Mouse (Mus musculus) liver, embryonic 11.5 days (tissue): ENCODE results near the gene Milr1. TPM values are rescaled to one million over a fixed set of nuclear protein-coding genes. Genes with fewer than 3 reads are reported as not detected.

Experiments used
- ATAC-seq: fragments of 200-750 bp; cut with Nextera tagmentation; replicated peaks from 2 replicates; pipeline ENCODE4 v1.8.0; 2017; ENCODE audit warnings: moderate number of reproducible peaks, mild to moderate bottlenecking, moderate TSS enrichment, moderate library complexity; ENCODE audit not compliant: low FRiP score
- DNase-seq: peaks from one replicate; pipeline ENCODE4 v3.0.0-alpha.2; 2017; ENCODE audit warnings: low spot score
- H3K27ac ChIP-seq: fragments of 300-500 bp; sonication (generic); 2 replicates; pipeline ENCODE4 v1.5.1; 2014; ENCODE audit warnings: mild to moderate bottlenecking, low read depth, low read length, control low read depth
- H3K27me3 ChIP-seq: fragments of 300-500 bp; sonication (generic); replicated peaks from 2 replicates; pipeline ENCODE4 v1.6.1; 2014; ENCODE audit warnings: low read length, mixed read lengths; ENCODE audit not compliant: control insufficient read depth, insufficient read depth
- H3K36me3 ChIP-seq: fragments of 300-500 bp; sonication (generic); 2 replicates; pipeline ENCODE4 v1.6.1; 2014; ENCODE audit warnings: mild to moderate bottlenecking, low read length, moderate library complexity, mixed read lengths; ENCODE audit not compliant: control insufficient read depth, insufficient read depth
- H3K4me1 ChIP-seq: fragments of 300-500 bp; sonication (generic); replicated peaks from 2 replicates; pipeline ENCODE4 v1.6.1; 2014; ENCODE audit warnings: low read length, mixed read lengths; ENCODE audit not compliant: control insufficient read depth, insufficient read depth
- H3K4me2 ChIP-seq: fragments of 300-500 bp; sonication (generic); 2 replicates; pipeline ENCODE4 v1.6.1; 2014; ENCODE audit warnings: mild to moderate bottlenecking, control low read depth, moderate library complexity
- H3K4me3 ChIP-seq: fragments of 300-500 bp; sonication (generic); 2 replicates; pipeline ENCODE4 v1.5.1; 2014; ENCODE audit warnings: low read depth, low read length, control low read depth
- H3K9ac ChIP-seq: fragments of 300-500 bp; sonication (generic); 2 replicates; pipeline ENCODE4 v1.6.1; 2014; ENCODE audit warnings: low read depth, low read length, control low read depth
- H3K9me3 ChIP-seq: fragments of 300-500 bp; sonication (generic); 2 replicates; pipeline ENCODE4 v1.6.1; 2016; ENCODE audit warnings: low read length, inconsistent platforms, mixed read lengths; ENCODE audit not compliant: control insufficient read depth
- WGBS: fragments of 180-500 bp; shearing (Covaris S2); extraction: QIAGEN DNeasy Blood & Tissue Kit; methylation state at CpG from one replicate; pipeline ENCODE4 v1.1.7; 2014; 5-methylcytosine and 5-hydroxymethylcytosine counted together
- polyA plus RNA-seq: library from polyadenylated mRNA; unstranded; fragments of >200 nt; fragmentation: Nextera tagmentation; extraction: Ambion mirVana; gene quantifications from 2 replicates; pipeline ENCODE4 v1.2.1, GENCODE M21; 2014

The Milr1 gene
- polyA plus RNA-seq, 1 experiment from 2014 or later: 2.4 TPM

DNA sequence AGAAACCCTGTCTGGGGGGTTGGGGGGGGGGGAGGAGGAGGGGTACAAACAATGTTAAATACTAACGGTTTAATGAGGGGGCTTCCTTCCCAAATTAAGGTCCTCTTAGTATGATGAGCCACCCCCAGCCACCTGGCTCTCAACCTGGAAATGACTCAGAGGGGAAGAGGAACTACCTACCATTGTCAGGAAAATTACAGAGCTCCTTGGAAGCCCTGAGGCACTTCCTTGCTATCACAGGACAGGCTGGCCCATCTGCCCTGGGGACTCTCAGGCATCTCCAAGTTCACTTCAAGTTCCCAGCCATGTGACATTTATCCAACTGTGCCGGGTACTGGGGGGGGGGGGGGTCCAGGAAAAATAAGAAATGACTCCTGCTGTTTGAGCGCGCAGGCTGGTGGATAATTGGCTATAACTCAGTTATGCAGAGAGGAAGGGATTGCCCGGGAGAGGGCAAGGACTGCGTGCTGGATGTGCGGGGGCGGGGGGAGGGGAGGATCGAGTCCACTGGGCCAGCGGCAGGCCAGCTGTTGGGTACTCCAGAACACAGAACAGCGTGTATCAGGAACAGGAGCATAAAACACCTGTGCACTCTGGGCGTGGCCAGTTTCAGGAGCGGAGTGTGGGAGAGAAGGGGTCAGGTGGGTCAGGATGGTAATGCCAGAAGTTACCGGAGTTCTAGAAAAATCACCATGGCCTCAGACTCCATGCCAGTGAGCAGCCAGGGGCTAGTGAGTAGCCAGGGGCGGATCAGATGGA, 41.6 kb upstream of the Milr1 start:
- no peak overlapping the region; the same call in 1 of the 2 replicates for H3K4me2 ChIP-seq
- H3K9ac ChIP-seq: no peak overlapping the region
- no peak overlapping the region for H3K27ac ChIP-seq
- ATAC-seq (no peak), DNase-seq (no peak)
- no peaks in the 10 kb centered on the region for H3K36me3 ChIP-seq
- WGBS: 57% methylated on average over 15 of the region's 15 CpGs
- no peak overlapping the region for H3K4me3 ChIP-seq
- no peaks in the 10 kb centered on the region for H3K27me3 ChIP-seq
- H3K9me3 ChIP-seq: no peaks in the 10 kb centered on the region
- peaks cover 21% of the 10 kb centered on the region for H3K4me1 ChIP-seq

DNA sequence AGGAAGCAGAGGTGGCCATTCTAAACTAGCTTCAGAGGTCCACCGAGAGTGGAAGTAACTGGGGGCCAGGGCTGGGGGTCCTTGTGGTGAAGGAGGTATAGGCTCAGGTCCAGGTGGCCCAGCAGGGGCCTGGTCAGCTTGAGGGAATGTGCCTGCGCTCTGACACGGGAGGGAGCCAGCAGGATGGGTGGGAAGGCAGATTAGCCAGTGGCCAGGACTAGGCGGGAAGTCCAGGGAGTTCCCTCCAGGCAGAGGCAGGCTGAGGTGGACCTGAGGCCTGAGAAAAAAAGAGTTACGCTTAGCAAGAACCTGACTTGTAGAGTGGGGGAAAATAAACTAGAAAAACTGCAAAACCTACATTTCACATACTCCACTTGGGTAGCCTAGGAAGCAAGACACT, 40.2 kb upstream of the Milr1 start:
- Histone ChIP-seq H3K27ac (no peak overlapping the region), H3K27me3 (no peaks in the 10 kb centered on the region), H3K4me1 (peaks cover 24% of the 10 kb centered on the region), H3K36me3 (no peaks in the 10 kb centered on the region), H3K9me3 (no peaks in the 10 kb centered on the region), H3K9ac (no peak overlapping the region), H3K4me3 (no peak overlapping the region), H3K4me2 (no peak overlapping the region)
- no peak for ATAC-seq
- 63% methylated on average over 5 of the region's 5 CpGs for WGBS
- DNase-seq: no peak

DNA sequence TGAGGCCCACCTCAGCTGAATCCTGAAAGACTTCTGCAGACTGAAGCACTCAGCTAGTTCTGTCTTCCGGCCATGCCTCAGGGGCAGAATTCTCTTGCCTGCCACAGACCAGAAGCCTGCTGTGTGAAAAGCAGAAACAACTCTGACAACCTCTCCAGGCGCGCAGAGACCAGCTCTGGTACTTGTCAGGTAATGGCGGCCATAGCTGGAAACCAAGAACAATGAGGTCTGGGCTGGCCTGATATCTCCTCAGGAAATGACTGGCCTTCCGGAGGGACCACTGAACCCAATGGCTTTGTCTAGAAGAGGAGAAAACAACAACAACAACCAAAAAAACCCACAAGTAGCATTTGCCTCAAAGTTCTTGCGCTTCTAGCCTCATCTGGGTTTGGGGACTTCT, 36.0 kb upstream of the Milr1 start:
- peak overlapping the region; percentile 53 for H3K4me2 ChIP-seq
- no peaks in the 10 kb centered on the region for H3K36me3 ChIP-seq
- H3K4me1 ChIP-seq: peaks cover 14% of the 10 kb centered on the region
- H3K4me3 ChIP-seq: peak overlapping the region; percentile 26
- WGBS: 36% methylated on average over 6 of the region's 6 CpGs
- ATAC-seq (no peak), DNase-seq (peak; percentile 61)
- H3K9me3 ChIP-seq: no peaks in the 10 kb centered on the region
- peak overlapping the region; percentile 57 for H3K27ac ChIP-seq
- H3K9ac ChIP-seq: peak overlapping the region; percentile 35; the same call in 1 of the 2 replicates
- no peaks in the 10 kb centered on the region for H3K27me3 ChIP-seq

DNA sequence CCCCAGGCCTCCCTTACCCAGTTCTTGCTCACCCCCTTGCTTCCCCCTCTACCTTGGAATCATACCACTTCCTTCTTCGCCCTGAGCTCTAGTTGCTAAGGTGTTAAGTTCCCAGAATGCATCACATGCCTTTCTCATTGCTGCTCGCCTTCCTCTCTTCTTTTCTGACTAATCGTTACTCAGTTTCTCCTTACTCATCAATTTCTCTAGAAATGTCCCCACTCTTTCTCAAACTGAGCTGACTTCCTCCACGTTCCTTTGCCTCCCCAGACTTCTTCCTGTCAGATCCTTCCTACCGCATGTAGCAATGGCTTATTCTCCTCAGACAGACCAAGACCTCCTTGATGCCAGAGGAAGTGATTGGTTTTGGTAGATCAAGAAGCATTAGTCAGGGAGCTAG, 34.5 kb upstream of the Milr1 start:
- no peak overlapping the region for H3K27ac ChIP-seq
- no peak overlapping the region for H3K4me3 ChIP-seq
- no peaks in the 10 kb centered on the region for H3K9me3 ChIP-seq
- H3K9ac ChIP-seq: no peak overlapping the region
- ATAC-seq (no peak), DNase-seq (no peak)
- peaks cover 13% of the 10 kb centered on the region for H3K4me1 ChIP-seq
- WGBS: 67% methylated on average over 5 of the region's 5 CpGs
- no peak overlapping the region for H3K4me2 ChIP-seq
- no peaks in the 10 kb centered on the region for H3K27me3 ChIP-seq
- no peaks in the 10 kb centered on the region for H3K36me3 ChIP-seq

DNA sequence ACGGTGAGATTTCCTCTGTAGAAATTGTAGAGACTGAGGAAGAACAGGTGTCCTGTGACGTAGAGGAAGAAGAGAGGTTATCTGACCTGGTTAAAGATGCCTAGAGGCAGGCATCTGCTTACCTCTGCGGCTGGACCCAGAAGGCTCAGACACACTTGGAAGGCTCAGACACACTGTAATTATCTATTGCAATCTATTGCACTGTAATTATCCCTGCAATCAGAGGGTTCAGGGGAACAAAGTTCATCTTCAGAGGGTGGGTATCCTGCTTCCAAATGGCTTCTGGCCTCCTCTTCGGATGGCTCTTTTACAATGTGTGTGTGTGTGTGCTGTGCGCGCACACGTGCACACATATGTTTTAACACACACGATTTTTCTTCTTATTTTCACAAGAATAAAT, 30.6 kb upstream of the Milr1 start:
- peaks cover 22% of the 10 kb centered on the region for H3K4me1 ChIP-seq
- no peak overlapping the region for H3K4me2 ChIP-seq
- no peak overlapping the region for H3K9ac ChIP-seq
- ATAC-seq: no peak
- DNase-seq: no peak
- H3K27me3 ChIP-seq: no peaks in the 10 kb centered on the region
- H3K36me3 ChIP-seq: no peaks in the 10 kb centered on the region
- H3K9me3 ChIP-seq: no peaks in the 10 kb centered on the region
- WGBS: 85% methylated on average over 8 of the region's 8 CpGs
- H3K27ac ChIP-seq: no peak overlapping the region
- no peak overlapping the region for H3K4me3 ChIP-seq

DNA sequence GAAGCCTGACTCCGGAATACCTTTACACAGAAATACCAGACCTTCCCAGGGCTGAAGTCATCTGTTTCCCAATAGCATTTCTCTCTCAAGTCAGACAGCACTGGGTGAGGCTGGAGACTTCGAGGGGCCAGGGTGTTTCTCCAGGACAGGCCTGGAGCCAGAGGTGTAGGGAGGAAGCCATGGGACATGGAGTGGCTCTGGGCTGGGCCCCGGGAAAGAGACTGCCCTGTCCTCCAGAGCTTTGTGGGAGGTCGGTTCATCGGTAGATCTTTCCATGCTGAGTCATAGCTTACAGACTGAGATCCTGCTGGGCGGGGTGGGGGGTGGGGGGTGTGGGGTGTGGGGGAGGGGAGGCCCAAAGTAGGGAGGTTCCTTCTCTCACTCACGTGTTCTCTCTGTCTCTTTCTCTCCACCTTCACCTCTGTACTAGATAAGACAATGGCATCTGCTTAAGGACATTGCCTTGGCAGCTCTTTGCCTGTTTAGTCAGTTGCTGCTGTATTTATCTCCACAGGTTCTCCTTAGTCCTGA, 28.1 kb upstream of the Milr1 start:
- Histone ChIP-seq H3K4me2 (peak overlapping the region; percentile 54), H3K4me1 (peaks cover 18% of the 10 kb centered on the region), H3K4me3 (no peak overlapping the region), H3K9me3 (no peaks in the 10 kb centered on the region), H3K27me3 (no peaks in the 10 kb centered on the region), H3K36me3 (no peaks in the 10 kb centered on the region), H3K9ac (0 out of 2 replicates have a peak overlapping the region, but pooled peaks have one; percentile 48), H3K27ac (peak overlapping the region; percentile 70)
- WGBS: 13% methylated on average over 7 of the region's 7 CpGs
- ATAC-seq: peak; percentile 78
- peak; percentile 51 for DNase-seq

DNA sequence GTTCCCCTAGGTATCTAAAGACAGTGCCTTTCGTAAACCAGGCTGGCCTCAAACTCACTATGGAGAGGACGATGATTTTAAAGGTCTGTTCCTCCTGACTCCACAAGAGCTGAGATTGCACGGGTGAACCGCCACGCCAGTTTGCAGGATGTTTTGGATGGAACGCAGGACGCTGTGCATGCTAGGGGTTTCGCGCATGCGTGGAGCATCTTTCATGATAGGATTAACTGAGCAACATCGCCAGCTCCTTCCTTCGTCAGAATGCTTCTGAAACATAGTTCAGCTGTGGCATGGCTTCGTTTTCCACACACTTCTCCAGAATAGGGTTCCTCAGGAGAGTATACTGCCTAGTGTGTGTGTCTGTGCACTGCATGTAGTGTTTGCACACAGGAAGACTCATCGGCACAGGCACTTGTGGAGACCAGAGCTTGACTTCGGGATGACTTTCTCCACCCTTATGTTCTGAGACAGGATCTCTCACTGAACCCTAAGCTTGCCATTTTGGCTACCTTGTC, 27.4 kb upstream of the Milr1 start:
- no peak overlapping the region for H3K9ac ChIP-seq
- H3K4me2 ChIP-seq: peak overlapping the region; percentile 28; the same call in 1 of the 2 replicates
- H3K9me3 ChIP-seq: no peaks in the 10 kb centered on the region
- H3K4me1 ChIP-seq: peaks cover 24% of the 10 kb centered on the region
- no peaks in the 10 kb centered on the region for H3K27me3 ChIP-seq
- no peak overlapping the region for H3K4me3 ChIP-seq
- H3K36me3 ChIP-seq: no peaks in the 10 kb centered on the region
- 65% methylated on average over 15 of the region's 15 CpGs for WGBS
- no peak overlapping the region for H3K27ac ChIP-seq
- DNase-seq: no peak
- ATAC-seq: no peak

DNA sequence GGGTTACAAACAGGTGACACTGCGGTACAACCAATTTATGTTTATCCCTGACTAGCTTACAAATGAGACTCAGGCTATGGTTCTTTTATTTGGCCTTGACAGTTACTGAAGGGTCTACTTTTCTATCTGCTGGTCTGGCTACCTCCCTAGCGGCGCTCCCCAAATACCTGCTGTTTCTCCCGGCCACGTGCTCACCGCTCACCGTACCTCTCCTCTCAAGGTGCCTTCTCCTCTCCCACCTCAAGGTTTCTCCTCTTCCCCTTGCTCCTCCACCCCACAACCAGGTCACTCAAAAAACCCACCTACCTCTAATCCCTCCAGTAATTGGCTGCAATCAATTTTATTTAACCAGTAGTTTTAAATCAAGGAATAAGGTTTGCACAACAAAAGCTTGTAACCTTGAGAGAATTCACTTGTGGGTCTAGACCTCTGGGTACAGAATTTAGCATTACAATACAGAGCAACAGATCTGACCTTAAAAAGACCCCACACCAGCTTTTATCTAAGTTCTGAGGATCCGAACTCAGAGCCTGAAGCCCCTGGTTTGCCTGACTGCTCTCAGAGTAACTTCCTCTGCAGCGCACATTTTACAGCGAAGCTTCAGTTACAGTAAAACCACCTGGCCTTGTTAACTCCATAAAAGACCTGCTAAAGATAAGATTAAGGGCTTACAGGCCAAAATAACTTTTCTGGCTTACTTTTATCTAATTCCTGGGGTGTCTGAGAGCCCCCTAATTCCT, 26.7 kb upstream of the Milr1 start:
- H3K36me3 ChIP-seq: no peaks in the 10 kb centered on the region
- DNase-seq: no peak
- no peak overlapping the region; the same call in 1 of the 2 replicates for H3K4me2 ChIP-seq
- no peak overlapping the region for H3K9ac ChIP-seq
- H3K4me1 ChIP-seq: peaks cover 27% of the 10 kb centered on the region
- no peaks in the 10 kb centered on the region for H3K27me3 ChIP-seq
- H3K4me3 ChIP-seq: no peak overlapping the region
- WGBS: 82% methylated on average over 10 of the region's 10 CpGs
- no peak for ATAC-seq
- H3K27ac ChIP-seq: no peak overlapping the region
- no peaks in the 10 kb centered on the region for H3K9me3 ChIP-seq
